Mouse (Mus musculus) small intestine, adult 2 months (tissue): ENCODE measurements around the gene Mad1l1. TPM values are rescaled to one million over a fixed set of nuclear protein-coding genes. Genes with fewer than 3 reads are reported as not detected.

ENCODE experiments used
- H3K27ac ChIP-seq: fragments of 200-500 bp; 2 replicates; pipeline ENCODE4 v1.5.1; 2012; ENCODE audit warnings: low read depth, low read length, control low read depth, inconsistent platforms; ENCODE audit not compliant: insufficient read depth
- H3K27me3 ChIP-seq: fragments of 200-500 bp; 2 replicates; pipeline ENCODE4 v1.6.1; 2012; ENCODE audit warnings: mild to moderate bottlenecking, moderate library complexity, low read length, inconsistent platforms; ENCODE audit not compliant: control insufficient read depth, insufficient read depth
- H3K36me3 ChIP-seq: fragments of 200-500 bp; 2 replicates; pipeline ENCODE4 v1.6.1; 2012; ENCODE audit warnings: mild to moderate bottlenecking, low read length, control low read depth, inconsistent platforms; ENCODE audit not compliant: control insufficient read depth, insufficient read depth
- H3K4me1 ChIP-seq: fragments of 200-500 bp; 2 replicates; pipeline ENCODE4 v1.6.1; 2012; ENCODE audit warnings: low read length, inconsistent platforms, mixed read lengths; ENCODE audit not compliant: control insufficient read depth, insufficient read depth, insufficient read length
- H3K4me3 ChIP-seq: fragments of 200-500 bp; 2 replicates; pipeline ENCODE4 v1.5.1; 2012; ENCODE audit warnings: low read depth, mild to moderate bottlenecking, control low read depth, inconsistent platforms, low read length, moderate library complexity
- CTCF ChIP-seq: fragments of 200-500 bp; IDR thresholded peaks from 2 replicates; pipeline ENCODE4 v1.5.1; 2012; ENCODE audit warnings: low read depth, mild to moderate bottlenecking, control low read depth, inconsistent platforms, low read length, moderate library complexity, mixed read lengths; ENCODE audit not compliant: insufficient replicate concordance, insufficient read length; ENCODE audit errors: extremely low read depth
- POLR2A ChIP-seq: fragments of 200-500 bp; IDR thresholded peaks from 2 replicates; pipeline ENCODE4 v1.6.1; 2012; ENCODE audit warnings: low read depth, mild to moderate bottlenecking, control low read depth, inconsistent platforms, low read length, moderate library complexity
- WGBS: fragments of 180-500 bp; shearing (Covaris S2); methylation state at CpG from one replicate; pipeline ENCODE4 v1.1.7; 2018; 5-methylcytosine and 5-hydroxymethylcytosine counted together
- polyA plus RNA-seq: library from polyadenylated mRNA; depleted of rRNA; stranded (reverse); fragments of >200 nt; gene quantifications from 2 replicates; pipeline ENCODE4 v1.2.3, GENCODE M21; 2012

Mad1l1 gene
- polyA plus RNA-seq, 1 experiment: 22.9 TPM

GRCm38 (mm10) chr5:140177582-140177981, 143.8 kb downstream of the Mad1l1 start:
- TF ChIP-seq POLR2A: no peak
- no peak for TF ChIP-seq CTCF
- H3K4me3 ChIP-seq: no peak overlapping the region
- H3K27me3 ChIP-seq: no peaks in the 10 kb centered on the region
- H3K4me1 ChIP-seq: no peaks in the 10 kb centered on the region; the same call in 1 of the 2 replicates
- no peak overlapping the region for H3K27ac ChIP-seq
- H3K36me3 ChIP-seq: no peaks in the 10 kb centered on the region
- 79% methylated on average over 8 of the region's 8 CpGs for WGBS

- no peaks in the 10 kb centered on the region for H3K27me3 ChIP-seq
- H3K36me3 ChIP-seq: no peaks in the 10 kb centered on the region
- TF ChIP-seq CTCF (no peak), POLR2A (no peak)
- no peaks in the 10 kb centered on the region; the same call in 1 of the 2 replicates for H3K4me1 ChIP-seq
- H3K4me3 ChIP-seq: no peak overlapping the region
- WGBS: 75% methylated on average over 3 of the region's 3 CpGs
- no peak overlapping the region for H3K27ac ChIP-seq
These were observed 145.0 kb downstream of the Mad1l1 start for GRCm38 (mm10) chr5:140176370-140176769.

GRCm38 (mm10) chr5:140174814-140175490, 146.4 kb downstream of the Mad1l1 start:
- no peak overlapping the region for H3K4me3 ChIP-seq
- no peaks in the 10 kb centered on the region; the same call in 1 of the 2 replicates for H3K4me1 ChIP-seq
- H3K36me3 ChIP-seq: no peaks in the 10 kb centered on the region
- no peaks in the 10 kb centered on the region for H3K27me3 ChIP-seq
- no peak overlapping the region for H3K27ac ChIP-seq
- TF ChIP-seq CTCF (no peak), POLR2A (no peak)
- 92% methylated on average over 14 of the region's 14 CpGs for WGBS

- TF ChIP-seq POLR2A (no peak), CTCF (no peak)
- Histone ChIP-seq H3K36me3 (no peaks in the 10 kb centered on the region), H3K27ac (no peak overlapping the region), H3K4me1 (no peaks in the 10 kb centered on the region; the same call in 1 of the 2 replicates), H3K4me3 (no peak overlapping the region), H3K27me3 (no peaks in the 10 kb centered on the region)
- 88% methylated on average over 3 of the region's 3 CpGs for WGBS
These were observed 147.3 kb downstream of the Mad1l1 start for GRCm38 (mm10) chr5:140174066-140174465.

- H3K4me3 ChIP-seq: no peak overlapping the region
- no peaks in the 10 kb centered on the region for H3K27me3 ChIP-seq
- no peak for TF ChIP-seq POLR2A
- TF ChIP-seq CTCF: no peak
- 90% methylated on average over 4 of the region's 4 CpGs for WGBS
- no peaks in the 10 kb centered on the region for H3K4me1 ChIP-seq
- no peaks in the 10 kb centered on the region for H3K36me3 ChIP-seq
- no peak overlapping the region for H3K27ac ChIP-seq
These were observed 148.2 kb downstream of the Mad1l1 start for GRCm38 (mm10) chr5:140173181-140173580.

- Histone ChIP-seq H3K4me3 (no peak overlapping the region), H3K36me3 (no peaks in the 10 kb centered on the region), H3K4me1 (no peaks in the 10 kb centered on the region), H3K27me3 (no peaks in the 10 kb centered on the region), H3K27ac (no peak overlapping the region)
- TF ChIP-seq CTCF (no peak), POLR2A (no peak)
- 87% methylated on average over 1 of the region's 1 CpGs for WGBS
These were observed 149.6 kb downstream of the Mad1l1 start for GRCm38 (mm10) chr5:140171710-140172109.

- H3K4me3 ChIP-seq: no peak overlapping the region
- WGBS: 79% methylated on average over 6 of the region's 6 CpGs
- H3K36me3 ChIP-seq: no peaks in the 10 kb centered on the region
- no peak overlapping the region for H3K27ac ChIP-seq
- TF ChIP-seq CTCF: no peak
- no peak for TF ChIP-seq POLR2A
- no peaks in the 10 kb centered on the region for H3K27me3 ChIP-seq
- H3K4me1 ChIP-seq: no peaks in the 10 kb centered on the region
These were observed 153.8 kb downstream of the Mad1l1 start for GRCm38 (mm10) chr5:140167531-140167930.
